Mouse (Mus musculus) MEL (cell line): ENCODE measurements around the gene Runx3.

Experiments
- CTCF ChIP-seq, 3 experiments: IDR thresholded peaks in 2 of 3; conservative IDR thresholded peaks in 1 of 3; 2 replicates each; pipeline ENCODE4 v1.5.1; 2011 to 2012; ENCODE audit warnings: low read length in 3 of 3, low read depth in 2 of 3, mild to moderate bottlenecking in 2 of 3, improper control_type of control experiment in 1 of 3, inconsistent platforms in 1 of 3, mixed read lengths in 1 of 3, moderate library complexity in 1 of 3; ENCODE audit not compliant: control insufficient read depth in 1 of 3, insufficient read depth in 1 of 3, poor library complexity in 1 of 3, severe bottlenecking in 1 of 3
- ETS1 ChIP-seq: IDR thresholded peaks from 2 replicates; pipeline ENCODE4 v1.6.1; 2012; ENCODE audit warnings: low read depth, mild to moderate bottlenecking, inconsistent platforms, low read length, improper control_type of control experiment, moderate library complexity

- TF ChIP-seq CTCF (IDR thresholded peaks at IDR 0.05 in 2 of 3, conservative IDR thresholded peaks at IDR 0.05 in 1 of 3; ENCODE audit: control insufficient read depth in 1 of 3, insufficient read depth in 1 of 3, low read depth in 2 of 3, low read length in 3 of 3, poor library complexity in 1 of 3, severe bottlenecking in 1 of 3) (no peak), ETS1 (no peak)
Measured at GRCm38 (mm10) chr4:135097910-135098891, 22.3 kb upstream of the Runx3 start.
